Mouse (Mus musculus): ENCODE data around the gene Sf3a2.
"Not testable (repeated sequence)": the region's sequence is repeated elsewhere in the genome, so short reads cannot be mapped to it uniquely, and the experiment has no call there.

The Sf3a2 gene

DNA sequence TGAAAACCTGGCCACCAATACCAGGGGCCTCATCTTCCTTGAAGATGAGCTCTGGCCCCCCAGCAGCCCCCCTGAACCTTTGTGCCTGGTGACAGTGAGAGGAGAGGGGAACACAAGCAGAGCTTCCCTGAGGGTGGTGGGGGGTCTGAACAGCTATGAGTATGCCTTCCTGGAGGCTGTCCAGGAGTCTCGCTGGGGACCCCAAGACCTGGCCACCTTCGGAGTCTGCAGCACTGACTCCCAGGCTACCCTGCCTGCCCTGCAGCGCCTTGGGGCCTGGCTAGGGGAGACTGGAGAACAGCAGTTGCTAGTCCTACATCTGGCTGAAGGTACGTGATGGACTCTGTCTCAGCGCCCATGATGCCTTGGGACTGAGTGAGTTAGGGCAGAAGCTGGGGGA lies 7.3 kb downstream of the Sf3a2 start:
- DNase-seq, result no peak

DNA sequence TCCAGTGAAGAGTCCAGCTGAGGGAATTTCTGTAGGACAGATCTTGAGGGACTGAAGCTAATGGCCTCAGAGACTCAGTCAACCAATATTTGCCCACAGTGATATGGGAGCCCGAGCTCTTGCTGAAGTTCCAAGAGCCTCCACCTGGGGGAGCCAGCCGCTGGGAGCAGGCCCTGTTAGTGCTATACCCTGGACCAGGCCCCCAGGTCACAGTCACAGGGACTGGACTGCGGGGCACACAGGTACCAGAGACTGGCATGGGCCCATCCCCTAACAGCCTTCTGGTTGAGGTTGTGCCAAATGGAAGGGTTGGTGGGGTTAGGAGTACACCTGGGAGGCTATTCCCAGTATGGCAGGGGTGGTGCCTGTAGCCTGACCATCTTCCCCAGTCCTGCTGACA lies 7.9 kb downstream of the Sf3a2 start:
- DNase-seq, result no peak

DNA sequence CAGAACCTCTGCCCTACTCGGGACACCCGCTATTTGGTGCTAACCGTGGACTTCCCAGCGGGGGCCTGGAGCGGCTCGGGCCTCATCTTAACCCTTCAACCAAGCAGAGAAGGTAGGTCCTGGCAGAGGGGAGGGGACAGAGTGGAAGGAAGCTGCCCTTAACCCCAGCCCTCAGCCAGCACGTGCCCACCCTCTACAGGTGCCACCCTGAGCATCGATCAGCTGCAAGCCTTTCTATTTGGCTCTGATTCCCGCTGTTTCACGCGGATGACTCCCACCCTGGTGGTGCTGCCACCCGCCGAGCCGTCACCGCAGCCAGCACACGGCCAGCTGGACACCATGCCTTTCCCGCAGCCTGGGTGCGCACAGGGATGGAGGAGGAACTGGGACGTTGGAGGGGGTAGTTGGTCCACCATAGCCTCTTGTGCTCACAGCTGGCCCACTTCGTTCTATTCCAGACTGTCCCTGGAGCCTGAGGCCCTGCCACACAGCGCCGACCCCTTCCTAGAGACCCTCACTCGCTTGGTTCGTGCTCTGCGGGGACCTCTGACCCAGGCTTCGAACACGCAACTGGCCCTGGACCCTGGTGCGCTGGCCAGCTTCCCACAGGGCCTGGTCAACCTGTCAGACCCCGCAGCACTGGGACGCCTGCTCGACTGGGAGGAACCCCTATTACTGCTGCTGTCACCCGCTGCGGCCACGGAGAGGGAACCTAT lies 8.5 kb downstream of the Sf3a2 start:
- no peak for DNase-seq

DNA sequence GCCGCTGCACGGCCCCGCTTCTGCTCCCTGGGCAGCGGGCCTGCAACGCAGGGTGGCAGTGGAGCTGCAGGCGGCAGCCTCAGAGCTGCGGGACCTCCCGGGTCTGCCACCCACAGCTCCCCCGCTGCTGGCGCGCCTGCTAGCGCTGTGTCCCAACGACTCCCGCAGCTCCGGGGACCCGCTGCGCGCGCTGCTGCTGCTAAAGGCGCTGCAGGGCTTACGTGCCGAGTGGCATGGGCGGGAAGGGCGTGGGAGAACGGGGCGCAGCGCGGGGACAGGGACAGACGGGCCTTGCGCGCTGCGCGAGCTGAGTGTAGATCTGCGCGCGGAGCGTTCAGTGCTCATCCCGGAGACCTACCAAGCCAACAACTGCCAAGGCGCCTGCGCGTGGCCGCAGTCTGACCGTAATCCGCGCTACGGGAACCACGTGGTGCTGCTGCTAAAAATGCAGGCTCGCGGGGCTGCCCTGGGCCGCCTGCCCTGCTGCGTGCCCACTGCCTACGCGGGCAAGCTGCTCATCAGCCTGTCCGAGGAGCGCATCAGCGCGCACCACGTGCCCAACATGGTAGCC lies 9.1 kb downstream of the Sf3a2 start:
- DNase-seq, result no peak

DNA sequence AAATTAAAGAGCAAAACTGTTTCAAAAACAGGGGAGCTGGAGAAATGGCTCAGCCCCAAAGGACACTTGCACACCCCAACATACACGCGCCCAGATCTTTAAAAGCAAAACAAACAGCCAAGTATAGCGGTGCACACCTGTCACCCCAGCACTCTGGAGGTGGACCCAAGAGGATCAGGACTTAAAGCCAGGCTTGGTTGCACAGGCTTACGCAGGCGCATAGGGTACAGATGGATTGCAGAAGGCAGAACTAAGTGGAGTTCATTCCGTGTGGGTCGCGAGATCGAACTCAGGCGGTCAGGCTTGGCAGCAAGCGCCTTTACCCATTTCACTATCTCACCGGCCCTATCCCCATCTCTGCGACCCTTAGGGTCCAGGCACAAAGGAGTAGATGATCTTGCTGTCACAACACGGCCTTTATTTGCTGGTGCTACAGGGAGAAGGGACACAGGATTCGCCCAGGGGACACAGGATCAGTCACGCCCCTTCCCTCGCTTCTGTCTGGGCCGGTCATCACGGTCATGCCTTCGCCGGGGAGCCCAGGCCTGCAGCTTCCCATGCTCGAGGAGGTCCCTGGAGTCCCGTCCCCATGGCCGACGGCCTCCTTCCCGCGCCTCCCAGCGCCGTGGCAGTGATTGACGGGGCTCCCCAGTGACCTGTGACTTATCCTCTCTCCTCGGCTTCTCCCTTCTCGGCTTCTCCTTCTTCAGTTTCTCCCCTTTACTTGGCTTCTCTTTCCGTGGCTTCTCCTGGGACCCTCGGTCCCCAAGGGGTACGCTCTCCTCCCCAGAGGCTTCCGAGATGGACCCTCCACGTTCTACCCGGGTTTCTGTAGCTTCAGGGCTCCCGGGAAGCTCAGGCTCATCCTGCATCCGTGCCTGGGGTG lies 10.3 kb downstream of the Sf3a2 start:
- DNase-seq, result no peak

DNA sequence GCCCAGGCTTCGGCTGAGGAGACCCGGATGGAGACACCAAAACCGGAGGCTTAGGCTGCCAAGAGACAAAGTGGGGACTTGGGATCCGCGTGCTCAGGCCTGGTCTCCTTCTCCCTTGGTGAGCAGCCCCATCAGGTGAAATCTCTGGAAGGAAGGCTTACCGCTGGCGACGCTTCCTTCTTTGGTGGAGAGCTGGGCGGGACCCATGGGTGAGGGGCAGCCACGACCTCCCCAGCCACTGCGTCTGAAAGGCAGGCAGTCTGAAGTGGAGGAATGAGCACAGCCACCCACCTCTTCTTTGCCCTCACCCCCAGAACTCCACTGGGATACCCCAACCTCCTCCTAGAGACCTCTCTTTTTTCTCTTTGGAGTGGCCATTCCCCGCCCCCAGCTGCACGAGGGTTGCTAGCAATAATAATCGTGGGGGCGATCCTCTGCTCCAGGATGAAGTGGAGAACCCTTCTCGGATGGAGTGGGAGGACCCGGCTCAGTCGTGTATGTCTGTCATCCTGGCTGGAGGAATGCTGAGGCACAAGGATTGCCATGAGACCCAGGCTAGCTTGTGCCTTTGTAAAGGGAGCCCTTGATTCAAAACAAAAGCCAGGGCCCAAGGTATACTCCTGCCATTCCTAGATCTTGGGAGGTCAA lies 11.1 kb downstream of the Sf3a2 start:
- no peak for DNase-seq

DNA sequence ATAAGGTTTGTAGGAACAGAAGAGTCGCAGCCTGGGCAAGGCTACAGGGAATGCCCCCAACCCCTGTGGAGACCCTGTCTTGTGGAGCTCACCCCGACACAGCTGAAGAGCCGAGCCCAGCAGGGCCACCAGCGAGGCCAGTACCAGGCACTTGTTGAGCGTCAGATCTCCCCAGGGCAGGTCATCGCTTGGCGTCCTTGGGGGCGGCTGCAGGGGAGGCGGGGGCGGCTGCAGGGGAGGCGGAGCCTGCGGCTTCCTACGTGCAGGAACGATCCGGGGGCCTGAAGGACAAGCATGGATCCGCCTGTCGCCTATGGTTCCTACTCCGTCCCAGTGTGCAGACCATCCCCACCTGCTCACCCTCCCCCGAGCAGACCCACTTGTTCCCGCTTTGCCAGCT lies 12.1 kb downstream of the Sf3a2 start:
- no peak for DNase-seq

DNA sequence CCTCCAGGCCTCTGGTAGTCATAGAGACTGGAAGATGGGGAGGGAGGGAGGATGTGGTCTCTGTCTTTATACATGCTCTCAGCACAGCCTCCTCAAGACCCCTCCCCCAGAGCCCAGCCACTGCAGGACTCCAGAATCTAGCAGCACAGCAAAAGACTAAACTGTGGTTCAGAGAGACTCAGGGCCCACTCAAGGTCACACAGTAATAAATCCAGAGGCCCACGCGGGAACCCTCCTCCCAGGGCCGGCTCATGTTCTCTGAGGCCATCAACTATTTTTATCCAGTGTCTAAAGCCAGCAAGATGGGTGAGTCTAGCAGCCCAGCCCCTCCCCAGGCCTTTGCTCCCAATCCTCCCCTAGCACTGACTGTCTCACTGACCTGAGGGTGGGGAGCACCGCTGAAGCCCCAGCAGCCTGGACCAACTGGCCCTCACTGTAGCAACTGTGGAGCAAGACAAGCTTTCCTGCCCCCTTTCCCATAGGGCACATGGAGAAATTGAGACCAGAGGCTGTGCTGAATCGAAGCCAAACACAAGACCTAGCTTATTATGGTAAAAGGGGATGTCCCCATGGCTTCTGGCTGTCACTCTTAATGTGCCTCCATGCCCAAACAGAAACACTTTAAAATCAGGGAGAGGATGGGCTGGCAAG lies 14.5 kb downstream of the Sf3a2 start:
- no peak for DNase-seq

DNA sequence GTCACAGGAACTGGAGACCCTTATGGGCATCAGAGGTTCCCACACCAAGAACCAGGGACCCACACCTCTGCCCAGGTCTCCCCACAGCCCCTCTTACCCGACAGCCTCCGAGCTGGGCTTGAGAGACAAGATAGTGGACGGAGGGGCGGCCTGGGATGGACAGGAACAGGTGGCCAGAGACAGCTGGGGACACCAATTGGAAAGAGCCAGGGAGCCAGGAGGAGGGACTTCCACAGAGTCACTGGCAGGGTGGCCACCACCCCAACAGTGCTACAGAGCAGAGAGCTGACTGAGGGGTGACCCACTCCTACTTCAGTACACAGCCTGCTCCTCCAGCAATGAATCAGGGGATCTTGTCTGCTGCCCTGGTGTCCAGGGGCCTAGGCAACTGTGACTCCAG lies 15.4 kb downstream of the Sf3a2 start, which contains the start of gene Jsrp1:
Gene Jsrp1, minus strand, starts transcription at position 133 of the 400 bp plus-strand sequence.
- no peak for DNase-seq

DNA sequence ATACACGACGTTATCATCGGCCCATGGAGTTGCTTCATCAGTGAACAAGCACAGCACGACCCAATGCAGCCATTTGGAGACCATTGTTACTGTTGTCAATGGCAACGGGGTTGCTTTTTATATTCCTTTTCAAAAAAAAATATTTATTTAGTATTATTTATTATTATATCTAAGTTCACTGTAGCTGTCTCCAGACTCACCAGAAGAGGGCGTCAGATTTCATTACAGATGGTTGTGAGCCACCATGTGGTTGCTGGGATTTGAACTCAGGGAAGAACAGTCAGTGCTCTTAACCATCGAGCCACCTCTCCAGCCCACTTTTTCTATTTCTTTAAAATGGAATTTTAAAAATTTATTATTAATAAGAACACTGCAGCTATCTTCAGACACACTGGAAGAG lies 16.8 kb downstream of the Sf3a2 start:
- no peak for DNase-seq

DNA sequence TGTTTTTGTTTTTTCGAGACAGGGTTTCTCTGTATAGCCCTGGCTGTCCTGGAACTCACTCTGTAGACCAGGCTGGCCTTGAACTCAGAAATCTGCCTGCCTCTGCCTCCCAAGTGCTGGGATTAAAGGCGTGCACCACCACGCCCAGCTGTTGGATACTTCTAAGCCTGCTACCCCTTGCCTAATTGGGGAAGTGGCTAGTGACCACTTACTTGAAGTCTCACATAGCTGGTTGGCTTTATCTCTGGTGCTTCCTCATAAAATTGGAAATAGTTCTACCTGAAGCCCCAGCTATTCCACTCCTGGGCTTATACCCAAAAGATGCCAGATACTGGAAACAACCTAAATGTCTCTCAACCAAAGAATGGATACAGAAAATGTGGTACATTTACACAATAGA lies 18.3 kb downstream of the Sf3a2 start:
- not testable (repeated sequence) for DNase-seq

DNA sequence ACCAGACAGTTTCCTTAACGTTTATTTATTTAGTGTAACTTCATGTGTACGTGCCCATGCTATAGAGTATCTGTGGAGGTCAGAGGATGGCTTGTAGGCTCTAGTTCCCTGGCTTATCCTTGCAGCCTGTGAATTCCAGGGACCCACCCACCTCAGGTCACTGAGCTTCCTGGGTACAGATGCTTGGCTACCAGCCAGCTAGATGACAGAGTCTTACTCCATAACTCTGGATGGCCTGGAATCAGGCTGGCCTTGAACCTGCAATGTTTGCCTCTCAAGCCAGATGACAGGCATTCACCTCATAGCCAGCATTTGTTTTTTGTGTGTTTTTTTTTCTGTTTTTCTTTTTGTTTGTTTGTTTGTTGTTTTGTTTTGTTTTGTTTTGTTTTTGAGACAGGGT lies 19.2 kb downstream of the Sf3a2 start:
- no peak for DNase-seq

DNA sequence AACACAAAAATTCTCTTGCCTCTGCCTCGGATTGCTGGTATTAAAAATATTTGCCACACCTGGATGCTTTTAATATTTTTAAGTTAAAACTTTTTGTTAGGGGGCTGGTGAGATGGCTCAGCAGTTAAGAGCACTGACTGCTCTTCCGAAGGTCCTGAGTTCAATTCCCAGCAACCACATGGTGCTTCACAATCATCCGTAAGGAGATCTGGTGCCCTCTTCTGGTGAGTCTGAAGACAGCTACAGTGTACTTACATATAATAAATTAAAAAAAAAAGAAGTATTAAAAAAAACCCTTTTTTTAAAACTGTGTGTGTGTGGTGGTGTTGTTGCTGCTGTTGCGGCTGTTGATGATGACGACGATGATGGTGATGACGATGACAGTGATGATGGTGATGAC lies 20.0 kb downstream of the Sf3a2 start:
- DNase-seq, result not testable (repeated sequence)

DNA sequence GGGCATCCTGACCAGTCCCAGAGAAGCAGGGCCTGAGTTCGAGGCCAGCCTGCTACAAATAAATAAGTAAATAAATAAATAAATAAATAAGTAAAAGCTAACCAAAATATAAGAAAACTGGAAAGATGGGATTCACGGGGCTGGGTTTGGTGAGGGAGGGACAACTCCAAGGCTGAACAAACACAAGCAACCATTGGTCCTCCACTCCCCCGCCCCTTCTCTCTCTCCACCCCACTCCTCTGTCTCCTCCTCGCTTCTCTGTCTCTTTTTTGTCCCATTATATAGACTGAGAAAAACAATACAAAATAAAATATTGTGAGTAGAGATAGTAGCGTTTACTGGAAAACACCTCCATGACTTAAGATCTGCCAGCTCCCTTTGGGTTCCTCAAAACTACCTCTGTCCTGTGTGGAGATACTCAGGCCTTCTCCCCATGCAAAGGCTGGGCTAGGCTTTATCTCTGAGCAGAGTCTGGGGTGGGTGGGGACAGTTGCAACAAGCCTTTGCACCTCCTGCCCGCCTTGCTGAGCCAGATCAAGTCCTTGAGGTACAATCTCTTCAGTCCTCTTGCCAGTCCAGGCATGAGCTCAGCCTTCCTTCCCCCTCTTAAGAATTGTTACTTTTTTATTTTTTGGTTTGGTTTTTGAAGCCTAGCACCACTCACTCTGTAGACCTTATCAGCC lies 20.7 kb downstream of the Sf3a2 start:
- no peak for DNase-seq

DNA sequence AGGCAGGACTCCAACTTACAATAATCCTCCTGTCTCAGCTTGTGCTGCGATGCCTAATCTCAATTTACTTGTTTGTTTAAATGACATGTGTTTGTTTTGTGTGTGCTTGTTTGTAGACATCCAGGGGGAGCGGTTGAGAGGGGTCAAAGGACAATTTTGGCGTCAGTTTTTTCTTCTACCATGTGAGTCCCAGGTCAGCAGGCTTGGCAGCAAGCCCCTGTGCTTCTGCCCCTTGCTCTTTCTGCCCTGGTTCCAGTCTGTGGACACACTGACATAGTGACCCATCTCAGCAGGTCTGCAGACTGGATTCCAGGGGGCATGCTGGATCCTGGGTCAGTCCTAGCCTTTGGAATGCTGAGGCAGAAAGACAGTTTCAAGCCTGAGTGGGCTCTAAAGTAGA lies 21.4 kb downstream of the Sf3a2 start:
- no peak for DNase-seq

DNA sequence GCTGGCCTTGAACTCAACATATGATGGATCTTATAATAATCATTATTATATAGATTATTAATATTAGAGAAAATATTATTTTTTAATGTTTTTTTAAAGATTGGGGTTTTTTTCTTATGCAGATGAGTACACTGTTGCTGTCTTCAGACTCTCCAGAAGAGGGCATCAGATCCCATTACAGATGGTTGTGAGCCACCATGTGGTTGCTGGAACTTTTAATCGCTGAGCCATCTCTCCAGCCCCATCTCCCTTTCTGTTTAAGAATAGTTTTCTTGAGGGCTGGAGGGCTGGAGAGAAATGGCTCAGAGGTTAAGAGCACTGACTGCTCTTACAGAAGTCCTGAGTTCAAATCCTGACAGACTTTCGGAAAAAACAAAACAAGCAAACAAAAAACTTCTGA lies 24.0 kb downstream of the Sf3a2 start:
- no peak for DNase-seq

DNA sequence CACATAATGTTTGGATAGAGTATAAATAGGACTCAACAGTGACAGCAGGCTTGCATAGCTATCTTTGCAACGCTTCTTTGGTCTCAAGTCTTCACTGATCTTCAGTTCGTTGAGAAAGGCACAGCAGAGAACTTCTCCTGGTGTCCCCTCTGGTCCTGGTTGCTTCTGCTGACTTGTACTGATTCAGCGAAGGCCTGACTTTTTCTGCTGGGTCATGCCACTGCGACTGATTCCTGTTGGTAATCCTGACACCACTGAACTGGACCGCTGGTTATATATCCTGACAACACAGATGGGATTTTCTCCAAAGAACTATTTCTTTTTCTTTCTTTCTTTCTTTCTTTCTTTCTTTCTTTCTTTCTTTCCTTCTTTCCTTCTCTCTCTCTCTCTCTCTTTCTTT lies 24.5 kb downstream of the Sf3a2 start:
- DNase-seq, result no peak

DNA sequence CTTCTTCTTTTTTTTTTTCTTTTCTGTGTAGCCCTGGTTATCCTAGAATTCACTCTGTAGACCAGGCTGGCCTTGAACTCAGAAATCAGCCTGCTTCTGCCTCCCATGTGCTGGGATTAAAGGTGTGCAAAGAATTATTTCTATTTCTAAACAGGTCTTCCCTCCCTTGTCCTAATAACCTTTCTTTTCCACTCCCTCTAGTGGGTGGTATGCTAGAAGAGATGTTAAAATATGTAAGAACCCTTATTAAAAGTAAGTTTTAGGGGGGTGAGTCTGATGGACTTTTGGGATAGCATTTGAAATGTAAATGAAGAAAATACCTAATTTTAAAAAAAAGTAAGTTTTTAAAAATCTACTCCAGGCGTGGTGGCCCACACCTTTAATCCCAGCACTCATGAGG lies 25.3 kb downstream of the Sf3a2 start:
- DNase-seq, result no peak

DNA sequence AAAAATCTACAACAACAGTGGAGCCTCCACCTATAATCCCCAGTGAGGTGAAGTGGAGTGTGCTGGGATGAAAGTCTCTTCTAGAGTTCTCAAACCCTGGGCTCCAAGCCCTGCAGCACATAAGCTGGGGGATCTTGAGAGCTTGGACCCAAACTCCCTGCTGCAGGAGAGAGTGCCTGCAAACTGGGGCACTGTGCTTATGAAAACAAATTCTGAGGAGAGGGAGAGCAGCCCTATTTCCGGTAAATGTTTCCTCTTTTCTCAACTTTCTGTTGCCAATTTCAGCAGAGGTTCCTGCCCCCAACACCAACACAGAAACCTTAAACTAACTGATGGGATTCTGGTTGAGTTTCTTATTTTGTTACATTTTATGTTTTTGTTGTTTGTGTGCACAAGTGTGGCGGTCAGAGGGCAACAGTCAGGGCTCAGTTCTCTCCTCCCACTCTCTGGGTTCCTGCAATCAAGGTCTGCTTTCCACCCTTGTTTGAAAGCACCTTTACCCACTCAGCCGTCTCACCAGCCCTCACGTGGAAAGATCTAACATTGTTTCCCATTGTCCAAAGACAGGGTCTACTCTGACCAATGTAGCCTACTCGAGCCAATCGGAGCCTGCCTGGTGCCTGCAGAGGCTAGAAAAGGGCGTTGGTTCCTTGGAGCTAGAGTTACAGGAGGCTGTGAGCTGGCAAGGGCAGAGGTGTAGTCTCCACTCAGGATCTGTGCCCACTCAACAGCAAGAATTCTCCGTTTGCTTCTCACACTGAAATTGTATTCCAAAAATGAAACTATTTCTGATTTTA lies 26.0 kb downstream of the Sf3a2 start:
- no peak for DNase-seq

DNA sequence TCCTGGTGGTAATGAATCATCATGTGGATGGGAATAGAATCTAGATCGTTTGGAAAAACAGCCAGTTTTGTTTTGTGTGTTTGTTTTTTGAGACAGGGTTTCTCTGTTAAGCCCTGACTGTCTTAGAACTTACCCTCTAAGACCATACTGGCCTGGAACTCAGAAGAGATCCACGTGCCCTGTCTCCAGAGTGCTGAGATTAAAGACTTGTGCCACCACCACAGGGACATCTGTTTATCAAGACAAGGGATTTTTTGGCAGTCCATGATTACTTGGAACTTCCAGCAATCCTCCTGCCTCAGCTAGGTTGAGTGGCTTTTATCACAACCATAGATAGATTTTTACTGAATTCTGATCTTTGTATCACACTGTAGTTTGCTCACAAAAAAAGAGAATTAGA lies 26.8 kb downstream of the Sf3a2 start:
- DNase-seq, result no peak

Measured in thymus, adult 18-20 months (tissue).